Mouse (Mus musculus): ENCODE measurements at regions not wholly inside any gene's neighbourhood (a gene's known extent, or its start where the extent isn't known, plus 50 kb on each side); places are given as distances from the start of the nearest gene placed in this dataset.

GRCm38 (mm10) chr15:67294797-67295196 is 794.1 kb upstream of the Lrrc6 start:
- no peak for DNase-seq (ENCODE audit: low spot score)

- DNase-seq (ENCODE audit: low spot score): no peak
These were observed 789.0 kb upstream of the Lrrc6 start for GRCm38 (mm10) chr15:67289749-67290148.

- no peak for DNase-seq (ENCODE audit: low spot score)
These were observed 784.2 kb upstream of the Lrrc6 start for GRCm38 (mm10) chr15:67284941-67285340.

- DNase-seq (ENCODE audit: low spot score): no peak
These were observed 782.7 kb upstream of the Lrrc6 start for GRCm38 (mm10) chr15:67283275-67283972.

- no peak for DNase-seq (ENCODE audit: low spot score)
These were observed 778.2 kb upstream of the Lrrc6 start for GRCm38 (mm10) chr15:67278869-67279268.

GRCm38 (mm10) chr15:67275058-67275457 is 774.3 kb upstream of the Lrrc6 start:
- no peak for DNase-seq (ENCODE audit: low spot score)

GRCm38 (mm10) chr15:67272397-67272796 is 771.7 kb upstream of the Lrrc6 start:
- DNase-seq (ENCODE audit: low spot score): no peak

GRCm38 (mm10) chr15:67263723-67264122 is 763.0 kb upstream of the Lrrc6 start:
- no peak for DNase-seq (ENCODE audit: low spot score)

GRCm38 (mm10) chr15:67263313-67263712 is 762.6 kb upstream of the Lrrc6 start:
- no peak for DNase-seq (ENCODE audit: low spot score)

GRCm38 (mm10) chr15:67262269-67262668 is 761.6 kb upstream of the Lrrc6 start:
- no peak for DNase-seq (ENCODE audit: low spot score)

GRCm38 (mm10) chr15:67260666-67261065 is 760.0 kb upstream of the Lrrc6 start:
- no peak for DNase-seq (ENCODE audit: low spot score)

- DNase-seq (ENCODE audit: low spot score): no peak
These were observed 748.4 kb upstream of the Lrrc6 start for GRCm38 (mm10) chr15:67249147-67249546.

- no peak for DNase-seq (ENCODE audit: low spot score)
These were observed 747.8 kb upstream of the Lrrc6 start for GRCm38 (mm10) chr15:67248471-67248870.

- DNase-seq (ENCODE audit: low spot score): no peak
These were observed 745.1 kb upstream of the Lrrc6 start for GRCm38 (mm10) chr15:67245658-67246268.

- DNase-seq (ENCODE audit: low spot score): peak; percentile 24
These were observed 744.4 kb upstream of the Lrrc6 start for GRCm38 (mm10) chr15:67244908-67245657.

GRCm38 (mm10) chr15:67235107-67235785 is 734.5 kb upstream of the Lrrc6 start:
- no peak for DNase-seq (ENCODE audit: low spot score)

- DNase-seq (ENCODE audit: low spot score): no peak
These were observed 728.6 kb upstream of the Lrrc6 start for GRCm38 (mm10) chr15:67229359-67229758.

GRCm38 (mm10) chr15:67228633-67229032 is 727.9 kb upstream of the Lrrc6 start:
- no peak for DNase-seq (ENCODE audit: low spot score)

- no peak for DNase-seq (ENCODE audit: low spot score)
These were observed 726.9 kb upstream of the Lrrc6 start for GRCm38 (mm10) chr15:67227456-67228164.

- no peak for DNase-seq (ENCODE audit: low spot score)
These were observed 726.2 kb upstream of the Lrrc6 start for GRCm38 (mm10) chr15:67226900-67227299.

All from layer of hippocampus, adult 11-12 months (tissue).